Mouse (Mus musculus) hindbrain, embryonic 14.5 days (tissue): ENCODE results near the gene Gstp2. TPM values are rescaled to one million over a fixed set of nuclear protein-coding genes. Genes with fewer than 3 reads are reported as not detected.
"Not testable (repeated sequence)": the region's sequence is repeated elsewhere in the genome, so short reads cannot be mapped to it uniquely, and the experiment has no call there.

Experiments
- ATAC-seq: fragments of 200-750 bp; cut with Nextera tagmentation; 2 replicates; pipeline ENCODE4 v1.8.0; 2017; ENCODE audit warnings: moderate number of reproducible peaks, mild to moderate bottlenecking, moderate TSS enrichment, moderate library complexity; ENCODE audit not compliant: low FRiP score
- DNase-seq: peaks from one replicate; pipeline ENCODE4 v3.0.0-alpha.2; 2015; ENCODE audit warnings: low spot score
- H3K27ac ChIP-seq: fragments of 300-500 bp; sonication (generic); 2 replicates; pipeline ENCODE4 v1.5.1; 2014; ENCODE audit warnings: mild to moderate bottlenecking, moderate library complexity
- H3K27me3 ChIP-seq: fragments of 300-500 bp; sonication (generic); 2 replicates; pipeline ENCODE4 v1.6.1; 2014; ENCODE audit warnings: mild to moderate bottlenecking, low read length, mixed read lengths; ENCODE audit not compliant: control insufficient read depth, insufficient read depth
- H3K36me3 ChIP-seq: fragments of 300-500 bp; sonication (generic); replicated peaks from 2 replicates; pipeline ENCODE4 v1.6.1; 2014; ENCODE audit not compliant: control insufficient read depth, insufficient read depth
- H3K4me1 ChIP-seq: fragments of 300-500 bp; sonication (generic); replicated peaks from 2 replicates; pipeline ENCODE4 v1.6.1; 2014; ENCODE audit warnings: antibody characterized with exemption, low read length, mixed read lengths; ENCODE audit not compliant: control insufficient read depth, insufficient read depth
- H3K4me2 ChIP-seq: fragments of 300-500 bp; sonication (generic); replicated peaks from 2 replicates; pipeline ENCODE4 v1.6.1; 2014; ENCODE audit warnings: mild to moderate bottlenecking, moderate library complexity
- H3K4me3 ChIP-seq: fragments of 300-500 bp; sonication (generic); replicated peaks from 2 replicates; pipeline ENCODE4 v1.5.1; 2014; ENCODE audit warnings: mild to moderate bottlenecking, low read length
- H3K9ac ChIP-seq: fragments of 300-500 bp; sonication (generic); 2 replicates; pipeline ENCODE4 v1.6.1; 2014
- H3K9me3 ChIP-seq: fragments of 300-500 bp; sonication (generic); 2 replicates; pipeline ENCODE4 v1.6.1; 2016; ENCODE audit warnings: low read length; ENCODE audit not compliant: control insufficient read depth
- WGBS: fragments of 180-500 bp; shearing (Covaris S2); extraction: QIAGEN DNeasy Blood & Tissue Kit; methylation state at CpG from one replicate; pipeline ENCODE4 v1.1.7; 2014; 5-methylcytosine and 5-hydroxymethylcytosine counted together
- polyA plus RNA-seq: library from polyadenylated mRNA; unstranded; fragments of >200 nt; fragmentation: Nextera tagmentation; extraction: Ambion mirVana; gene quantifications from 2 replicates; pipeline ENCODE4 v1.2.1, GENCODE M21; 2014

Gstp2 gene
- polyA plus RNA-seq, 1 experiment from 2014 or later, result 1.7 TPM

DNA sequence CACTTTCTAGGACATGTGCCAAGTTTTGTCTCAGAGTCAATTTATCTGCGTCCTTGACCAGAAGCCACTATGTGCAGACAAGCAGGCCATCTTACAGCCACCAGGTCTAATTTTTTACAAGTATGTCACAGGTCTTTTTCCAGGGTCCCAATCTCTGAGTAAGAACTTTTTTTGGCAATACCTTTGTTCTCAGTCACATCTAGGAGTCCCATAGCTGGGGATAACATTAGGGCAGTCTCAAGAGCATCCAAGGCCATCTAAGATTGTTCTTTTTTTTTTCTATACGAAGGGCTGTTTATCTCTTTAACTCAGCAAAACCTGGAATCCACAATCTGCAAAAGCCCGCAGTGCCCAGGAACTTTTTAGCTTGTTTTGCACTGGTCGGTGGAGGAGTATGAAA is 17.5 kb upstream of the Gstp2 start:
- not testable (repeated sequence) for H3K4me3 ChIP-seq, ATAC-seq, H3K9ac ChIP-seq, H3K4me1 ChIP-seq, H3K27ac ChIP-seq, H3K4me2 ChIP-seq, DNase-seq, H3K9me3 ChIP-seq, H3K27me3 ChIP-seq, H3K36me3 ChIP-seq
- WGBS, result 100% methylated on average over 2 of the region's 4 CpGs

DNA sequence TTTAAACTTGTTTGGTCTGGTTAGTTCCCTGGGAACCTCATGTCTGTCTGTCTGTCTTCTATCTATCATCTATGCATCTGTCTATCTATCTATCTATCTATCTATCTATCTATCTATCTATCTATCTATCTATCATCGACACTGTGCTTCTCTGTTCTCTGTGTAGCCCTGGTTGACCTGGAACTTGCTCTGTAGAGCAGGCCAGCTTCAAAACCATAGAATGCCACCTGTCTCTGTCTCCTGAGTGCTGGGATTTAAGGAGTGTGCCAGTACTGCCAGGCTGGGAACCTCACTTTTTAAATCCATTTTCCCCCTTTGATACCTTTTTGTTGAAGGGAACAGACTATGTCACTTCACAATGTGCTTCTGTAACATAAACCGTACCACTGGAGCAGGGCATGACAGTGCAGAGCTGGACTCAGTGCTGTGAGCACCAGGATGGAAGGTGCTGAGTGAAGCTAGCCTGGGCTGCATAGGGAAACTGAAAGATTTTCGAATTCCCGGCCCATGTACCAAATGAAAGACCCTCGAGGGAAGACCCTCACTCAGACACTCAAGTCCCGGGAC is 15.2 kb upstream of the Gstp2 start:
- DNase-seq, result no peak
- no peaks in the 10 kb centered on the region for H3K4me1 ChIP-seq
- no peak overlapping the region for H3K27ac ChIP-seq
- H3K9ac ChIP-seq, result no peak overlapping the region
- ATAC-seq, result no peak
- no peaks in the 10 kb centered on the region for H3K36me3 ChIP-seq
- H3K4me2 ChIP-seq, result no peak overlapping the region
- 83% methylated on average over 5 of the region's 6 CpGs for WGBS
- no peaks in the 10 kb centered on the region for H3K27me3 ChIP-seq
- no peaks in the 10 kb centered on the region for H3K9me3 ChIP-seq
- no peak overlapping the region for H3K4me3 ChIP-seq

DNA sequence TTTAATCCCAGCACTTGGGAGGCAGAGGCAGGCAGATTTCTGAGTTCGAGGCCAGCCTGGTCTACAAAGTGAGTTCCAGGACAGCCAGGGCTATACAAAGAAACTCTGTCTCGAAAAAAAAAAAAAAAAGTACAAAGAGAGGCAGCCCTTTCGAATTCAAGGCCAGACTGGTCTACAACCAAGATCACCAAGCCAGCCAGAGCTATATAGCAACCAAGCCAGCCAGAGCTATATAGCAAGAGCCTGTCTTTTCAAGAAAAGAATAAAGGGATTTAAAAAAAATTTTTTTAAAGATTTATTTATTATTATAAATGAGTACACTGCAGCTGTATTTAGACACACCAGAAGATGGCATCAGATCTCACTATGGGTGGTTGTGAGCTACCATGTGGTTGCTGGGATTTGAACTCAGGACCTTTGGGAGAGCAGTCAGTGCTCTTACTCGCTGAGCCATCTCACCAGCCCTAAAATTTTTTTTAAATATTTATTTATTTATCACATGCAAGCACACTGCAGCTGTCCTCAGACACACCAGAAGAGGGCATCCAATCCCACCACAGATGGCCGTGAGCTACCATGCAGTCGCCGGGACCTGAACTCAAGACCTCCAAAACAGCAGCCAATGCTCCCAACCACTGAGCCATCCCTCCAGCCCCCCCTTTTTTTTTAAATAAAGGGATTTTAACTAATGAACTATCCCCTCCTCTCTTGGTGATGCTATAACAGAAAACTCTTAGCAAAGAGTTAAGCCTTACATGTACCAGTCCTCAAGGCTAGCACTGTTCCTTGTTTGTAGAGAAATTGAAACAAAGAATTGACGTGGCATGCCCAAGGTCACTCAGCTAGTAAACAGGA is 14.4 kb upstream of the Gstp2 start:
- H3K9ac ChIP-seq, H3K27ac ChIP-seq, H3K4me3 ChIP-seq, H3K4me1 ChIP-seq, ATAC-seq, H3K36me3 ChIP-seq, H3K9me3 ChIP-seq, H3K27me3 ChIP-seq, DNase-seq, H3K4me2 ChIP-seq: not testable (repeated sequence)
- 87% methylated on average over 8 of the region's 8 CpGs for WGBS

DNA sequence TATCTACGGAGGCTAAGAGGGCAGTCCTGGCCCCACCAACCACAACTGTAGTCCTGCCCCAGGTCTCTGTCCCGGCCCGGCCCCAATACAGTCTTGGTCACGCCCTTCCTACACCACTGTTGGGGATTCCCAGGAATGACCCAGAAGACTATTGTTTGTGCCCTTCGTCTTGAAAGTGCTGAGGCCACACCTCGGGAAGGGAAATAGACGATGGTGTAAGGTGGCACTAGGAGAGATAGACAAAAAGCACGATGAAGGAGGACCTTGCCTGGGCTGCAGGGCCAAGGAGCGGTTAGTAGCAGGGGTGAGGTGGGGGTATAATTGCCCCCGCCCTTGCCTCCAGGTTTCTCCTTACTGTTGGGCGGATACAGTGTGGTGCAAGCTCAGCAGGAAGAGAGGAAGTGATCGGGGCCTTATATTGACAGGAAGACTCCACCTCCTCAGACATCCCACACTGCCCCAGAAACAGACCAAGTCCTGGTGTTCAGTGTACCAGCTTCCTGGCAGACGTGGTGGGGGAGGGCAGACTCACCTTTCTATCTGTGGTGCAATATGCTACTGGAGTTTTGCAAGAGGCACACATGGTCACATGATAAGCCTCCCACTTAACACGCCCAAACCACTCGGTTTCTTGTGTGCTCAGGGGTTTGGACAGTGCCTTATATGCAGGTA is 13.4 kb upstream of the Gstp2 start, which contains the start of gene Gstp3:
Gene Gstp3, minus strand, starts transcription at position 501 of the 672 bp plus-strand sequence.
- Histone ChIP-seq H3K9me3 (no peaks in the 10 kb centered on the region), H3K4me1 (no peaks in the 10 kb centered on the region), H3K36me3 (no peaks in the 10 kb centered on the region), H3K27ac (no peak within 1 kb of the TSS), H3K9ac (no peak within 1 kb of the TSS), H3K27me3 (no peaks in the 10 kb centered on the region), H3K4me3 (no peak within 1 kb of the TSS), H3K4me2 (no peak within 1 kb of the TSS)
- WGBS, result 84% methylated on average over 15 of the region's 15 CpGs
- no peak for ATAC-seq
- DNase-seq, result no peak

DNA sequence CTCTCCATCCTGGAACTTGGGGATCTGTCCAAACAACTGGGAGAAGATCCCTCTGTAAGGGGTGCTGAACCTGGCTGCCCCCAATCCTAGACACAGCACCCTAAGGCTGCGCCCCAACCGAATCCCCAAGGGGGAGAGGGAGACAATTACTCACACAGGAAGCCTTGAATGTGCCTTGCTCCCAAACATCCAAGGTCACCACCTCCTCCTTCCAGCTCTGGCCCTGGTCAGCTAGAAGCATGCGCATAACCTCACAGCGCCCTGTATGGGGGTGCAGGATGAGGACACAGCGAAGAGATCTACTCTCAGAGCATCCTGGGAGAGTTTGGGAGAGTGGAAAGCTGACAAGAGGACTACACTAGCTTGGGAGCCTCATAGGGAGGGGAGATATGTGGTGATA is 12.8 kb upstream of the Gstp2 start:
- H3K4me2 ChIP-seq, result no peak overlapping the region
- H3K4me1 ChIP-seq, result no peaks in the 10 kb centered on the region
- no peak overlapping the region for H3K4me3 ChIP-seq
- DNase-seq (no peak), ATAC-seq (no peak)
- H3K36me3 ChIP-seq, result no peaks in the 10 kb centered on the region
- no peaks in the 10 kb centered on the region for H3K27me3 ChIP-seq
- 88% methylated on average over 5 of the region's 5 CpGs for WGBS
- H3K27ac ChIP-seq, result no peak overlapping the region
- no peak overlapping the region for H3K9ac ChIP-seq
- no peaks in the 10 kb centered on the region for H3K9me3 ChIP-seq

DNA sequence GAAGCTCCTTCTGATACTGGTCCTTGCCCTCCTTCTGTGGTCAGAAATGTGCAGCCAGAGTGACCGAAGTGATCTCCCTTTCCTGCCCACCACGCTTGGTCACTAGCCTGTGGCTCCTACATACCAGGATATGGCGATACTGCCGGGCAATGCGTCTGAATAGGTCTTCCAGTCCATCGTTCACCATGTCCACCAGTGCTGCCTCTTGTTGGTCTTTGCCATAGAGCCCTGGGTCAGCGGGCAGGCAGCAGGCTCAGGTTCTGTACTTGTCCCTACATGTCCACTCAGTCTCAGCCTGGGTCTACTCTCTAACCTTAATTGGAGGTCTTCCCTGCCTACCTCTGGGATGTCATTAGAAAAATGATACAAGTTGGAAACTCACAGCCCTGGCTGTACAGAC is 12.1 kb upstream of the Gstp2 start:
- H3K9me3 ChIP-seq, result no peaks in the 10 kb centered on the region
- H3K4me2 ChIP-seq, result no peak overlapping the region
- H3K4me3 ChIP-seq, result no peak overlapping the region
- DNase-seq (no peak), ATAC-seq (no peak)
- no peaks in the 10 kb centered on the region for H3K36me3 ChIP-seq
- H3K27me3 ChIP-seq, result no peaks in the 10 kb centered on the region
- H3K4me1 ChIP-seq, result no peaks in the 10 kb centered on the region
- no peak overlapping the region for H3K27ac ChIP-seq
- no peak overlapping the region for H3K9ac ChIP-seq
- WGBS, result 96% methylated on average over 7 of the region's 7 CpGs

DNA sequence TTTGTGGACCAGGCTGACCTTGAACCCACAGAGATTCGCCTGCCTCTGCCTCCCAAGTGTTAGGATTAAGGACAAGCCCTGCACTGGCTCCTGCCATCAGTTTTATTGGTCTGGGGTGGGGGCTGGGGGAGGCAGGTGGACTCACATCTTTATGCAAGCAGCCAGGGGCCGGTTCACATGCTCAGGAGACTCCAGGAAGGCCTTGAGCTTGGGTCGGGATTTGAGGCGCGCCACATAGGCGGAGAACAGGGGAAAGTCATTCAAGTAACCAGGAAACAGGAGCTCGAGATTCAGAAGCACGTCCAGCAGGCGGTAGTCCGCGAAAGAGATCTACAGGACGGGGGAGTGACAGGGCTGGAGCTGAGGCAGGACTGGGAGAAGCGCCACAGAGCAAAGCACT is 11.6 kb upstream of the Gstp2 start:
- DNase-seq (no peak), ATAC-seq (no peak)
- H3K9ac ChIP-seq, result no peak overlapping the region
- no peak overlapping the region for H3K4me2 ChIP-seq
- no peaks in the 10 kb centered on the region for H3K36me3 ChIP-seq
- H3K27me3 ChIP-seq, result no peaks in the 10 kb centered on the region
- H3K4me1 ChIP-seq, result no peaks in the 10 kb centered on the region
- no peak overlapping the region for H3K4me3 ChIP-seq
- H3K9me3 ChIP-seq, result no peaks in the 10 kb centered on the region
- 86% methylated on average over 13 of the region's 13 CpGs for WGBS
- no peak overlapping the region for H3K27ac ChIP-seq

DNA sequence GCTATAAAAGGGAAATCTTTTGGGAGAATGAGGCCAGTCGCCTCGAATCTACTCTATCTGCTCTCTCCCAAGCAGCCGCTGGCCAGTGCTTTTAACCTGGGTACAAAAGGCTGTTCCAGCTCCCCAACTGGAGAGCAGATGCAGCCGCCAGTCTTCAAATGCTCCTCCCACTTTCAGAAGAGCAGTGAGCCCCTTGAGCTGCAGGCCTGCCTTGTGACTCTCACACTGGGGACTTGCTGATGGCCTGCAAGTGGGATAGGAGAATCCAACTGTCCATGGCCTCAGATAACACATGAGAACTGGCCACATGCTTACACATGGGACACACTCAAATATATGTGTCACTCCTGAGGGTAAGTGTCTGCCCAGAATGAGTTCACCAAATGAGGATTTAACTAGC is 10.9 kb upstream of the Gstp2 start:
- 34% methylated on average over 4 of the region's 4 CpGs for WGBS
- no peak overlapping the region for H3K27ac ChIP-seq

DNA sequence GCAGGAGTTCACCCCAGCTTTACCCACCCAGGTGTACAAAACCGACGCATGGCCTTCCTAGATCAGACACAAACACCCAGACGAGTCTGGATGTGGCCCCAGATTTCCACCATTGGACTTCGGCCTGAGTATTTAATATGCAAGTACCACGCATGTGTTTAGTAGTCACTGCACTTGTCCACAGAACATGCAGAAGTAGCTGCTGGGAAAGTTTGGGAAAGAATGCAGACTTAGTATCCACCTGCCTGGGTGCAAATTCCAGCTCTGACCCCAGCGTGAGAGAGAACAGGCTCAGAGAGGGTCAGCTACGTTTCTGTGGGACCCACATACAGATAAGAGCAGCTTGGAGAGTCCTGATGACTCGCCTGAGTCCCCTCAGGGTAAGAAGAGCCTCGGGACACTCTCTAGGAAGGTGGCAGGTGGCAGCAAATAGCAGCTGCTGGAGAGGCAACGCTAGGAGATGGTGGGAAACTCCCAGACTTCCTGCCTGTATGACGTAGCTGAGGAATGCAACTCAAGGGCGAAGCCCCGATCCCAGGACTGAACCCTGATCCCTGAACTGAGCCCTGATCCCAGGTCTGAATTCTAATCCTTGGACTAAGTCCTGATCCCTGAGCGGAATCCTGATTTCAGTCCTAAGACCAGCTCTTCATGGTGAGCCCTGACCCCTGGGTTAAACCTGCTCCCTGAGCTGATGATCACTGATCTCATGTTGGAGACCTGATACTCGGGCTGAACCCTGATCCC is 10.3 kb upstream of the Gstp2 start:
- no peak overlapping the region for H3K27ac ChIP-seq
- no peaks in the 10 kb centered on the region for H3K4me1 ChIP-seq
- no peak for ATAC-seq
- H3K9me3 ChIP-seq, result no peaks in the 10 kb centered on the region
- 71% methylated on average over 15 of the region's 15 CpGs for WGBS
- H3K27me3 ChIP-seq, result no peaks in the 10 kb centered on the region
- H3K9ac ChIP-seq, result no peak overlapping the region
- no peak overlapping the region for H3K4me3 ChIP-seq
- H3K36me3 ChIP-seq, result no peaks in the 10 kb centered on the region
- DNase-seq, result no peak
- no peak overlapping the region for H3K4me2 ChIP-seq

More for the DNA sequence above, 10.9 kb upstream of the Gstp2 start:
- DNase-seq (no peak), ATAC-seq (no peak)
- Histone ChIP-seq H3K9me3 (no peaks in the 10 kb centered on the region), H3K4me3 (no peak overlapping the region), H3K9ac (no peak overlapping the region), H3K27me3 (no peaks in the 10 kb centered on the region), H3K4me1 (no peaks in the 10 kb centered on the region), H3K36me3 (no peaks in the 10 kb centered on the region), H3K4me2 (no peak overlapping the region)
